Mouse (Mus musculus) liver, embryonic 14.5 days (tissue): ENCODE measurements at regions not wholly inside any gene's neighbourhood (a gene's known extent, or its start where the extent isn't known, plus 50 kb on each side); places are given as distances from the start of the nearest gene placed in this dataset.

Experiments
- ATAC-seq: fragments of 200-750 bp; cut with Nextera tagmentation; 2 replicates; pipeline ENCODE4 v1.8.0; 2017; ENCODE audit warnings: moderate number of reproducible peaks, mild to moderate bottlenecking, moderate library complexity; ENCODE audit not compliant: insufficient read depth
- DNase-seq, 3 experiments: peaks; one replicate each; pipeline ENCODE4 v3.0.0-alpha.2; 2012 to 2013; ENCODE audit warnings: low read depth in 3 of 3, low spot score in 3 of 3
- H3K27ac ChIP-seq: fragments of 300-500 bp; sonication (generic); 2 replicates; pipeline ENCODE4 v1.5.1; 2014; ENCODE audit warnings: moderate library complexity, mild to moderate bottlenecking, control low read depth, inconsistent platforms
- H3K27me3 ChIP-seq: fragments of 300-500 bp; sonication (generic); 2 replicates; pipeline ENCODE4 v1.6.1; 2014; ENCODE audit warnings: mild to moderate bottlenecking, low read length, moderate library complexity; ENCODE audit not compliant: control insufficient read depth, insufficient read depth
- H3K36me3 ChIP-seq: fragments of 300-500 bp; sonication (generic); replicated peaks from 2 replicates; pipeline ENCODE4 v1.6.1; 2014; ENCODE audit warnings: low read depth; ENCODE audit not compliant: control insufficient read depth, insufficient read depth
- H3K4me1 ChIP-seq, 2 experiments: fragments of 200-500 bp in 1 of 2; fragments of 300-500 bp in 1 of 2; sonication (generic) in 1 of 2; replicated peaks; 2 replicates each; pipeline ENCODE4 v1.6.1; 2012 to 2014; ENCODE audit warnings: antibody characterized with exemption in 1 of 2, inconsistent platforms in 1 of 2, low read length in 1 of 2; ENCODE audit not compliant: control insufficient read depth in 2 of 2, insufficient read depth in 2 of 2
- H3K4me2 ChIP-seq: fragments of 300-500 bp; sonication (generic); 2 replicates; pipeline ENCODE4 v1.6.1; 2014; ENCODE audit warnings: low read depth, mild to moderate bottlenecking, control low read depth, moderate library complexity
- H3K4me3 ChIP-seq, 2 experiments: fragments of 200-500 bp in 1 of 2; fragments of 300-500 bp in 1 of 2; sonication (generic) in 1 of 2; 2 replicates each; pipeline ENCODE4 v1.5.1; 2012 to 2014; ENCODE audit warnings: low read depth in 2 of 2, low read length in 2 of 2, mild to moderate bottlenecking in 2 of 2, control low read depth in 1 of 2, inconsistent platforms in 1 of 2, moderate library complexity in 1 of 2; ENCODE audit not compliant: insufficient read depth in 1 of 2
- H3K9ac ChIP-seq: fragments of 300-500 bp; sonication (generic); replicated peaks from 2 replicates; pipeline ENCODE4 v1.6.1; 2014; ENCODE audit warnings: mild to moderate bottlenecking, control low read depth, moderate library complexity
- H3K9me3 ChIP-seq: fragments of 300-500 bp; sonication (generic); 2 replicates; pipeline ENCODE4 v1.6.1; 2016; ENCODE audit warnings: low read length, mixed read lengths; ENCODE audit not compliant: control insufficient read depth
- CTCF ChIP-seq: IDR thresholded peaks from 2 replicates; pipeline ENCODE4 v1.5.1; 2016; ENCODE audit warnings: antibody characterized with exemption, low read depth, control low read depth
- EP300 ChIP-seq: IDR thresholded peaks from 2 replicates; pipeline ENCODE4 v1.6.1; 2016; ENCODE audit warnings: antibody characterized with exemption, low read depth
- WGBS: fragments of 180-500 bp; shearing (Covaris S2); extraction: QIAGEN DNeasy Blood & Tissue Kit; methylation state at CpG from one replicate; pipeline ENCODE4 v1.1.7; 2014; ENCODE audit not compliant: insufficient replicate concordance; 5-methylcytosine and 5-hydroxymethylcytosine counted together

DNA sequence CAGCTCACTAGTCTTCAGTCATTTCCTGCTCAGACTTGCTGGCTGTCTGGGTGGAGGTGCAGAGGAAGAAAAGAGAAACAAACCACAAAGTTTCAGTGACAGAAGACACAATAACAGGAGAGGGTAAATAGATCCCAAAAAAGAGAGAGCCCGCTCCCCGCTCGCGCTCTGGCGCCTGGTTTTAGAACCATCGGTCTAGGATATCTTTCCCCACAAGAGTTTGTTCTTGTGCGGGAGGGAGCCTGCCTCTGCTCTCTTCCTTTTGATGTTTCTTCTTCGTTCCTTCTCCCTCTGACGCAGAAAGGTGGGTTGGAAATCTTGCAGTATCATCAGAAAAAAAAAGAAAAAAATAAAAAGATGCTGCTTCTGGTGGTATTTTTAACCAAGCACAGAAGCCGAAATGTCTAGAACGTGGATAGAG lies 71.3 kb upstream of the Zfp217 start:
- Histone ChIP-seq H3K27me3 (no peaks in the 10 kb centered on the region), H3K9me3 (no peaks in the 10 kb centered on the region), H3K27ac (no peak overlapping the region), H3K4me3 (peak overlapping the region; percentile 48 to 60), H3K36me3 (no peaks in the 10 kb centered on the region), H3K9ac (peak overlapping the region; percentile 62), H3K4me2 (peak overlapping the region; percentile 76), H3K4me1 (peaks cover 26 to 37% of the 10 kb centered on the region in 2 experiments)
- ATAC-seq (no peak), DNase-seq (no peak)
- TF ChIP-seq EP300: no peak
- no peak for TF ChIP-seq CTCF
- WGBS: 3% methylated on average over 11 of the region's 11 CpGs

DNA sequence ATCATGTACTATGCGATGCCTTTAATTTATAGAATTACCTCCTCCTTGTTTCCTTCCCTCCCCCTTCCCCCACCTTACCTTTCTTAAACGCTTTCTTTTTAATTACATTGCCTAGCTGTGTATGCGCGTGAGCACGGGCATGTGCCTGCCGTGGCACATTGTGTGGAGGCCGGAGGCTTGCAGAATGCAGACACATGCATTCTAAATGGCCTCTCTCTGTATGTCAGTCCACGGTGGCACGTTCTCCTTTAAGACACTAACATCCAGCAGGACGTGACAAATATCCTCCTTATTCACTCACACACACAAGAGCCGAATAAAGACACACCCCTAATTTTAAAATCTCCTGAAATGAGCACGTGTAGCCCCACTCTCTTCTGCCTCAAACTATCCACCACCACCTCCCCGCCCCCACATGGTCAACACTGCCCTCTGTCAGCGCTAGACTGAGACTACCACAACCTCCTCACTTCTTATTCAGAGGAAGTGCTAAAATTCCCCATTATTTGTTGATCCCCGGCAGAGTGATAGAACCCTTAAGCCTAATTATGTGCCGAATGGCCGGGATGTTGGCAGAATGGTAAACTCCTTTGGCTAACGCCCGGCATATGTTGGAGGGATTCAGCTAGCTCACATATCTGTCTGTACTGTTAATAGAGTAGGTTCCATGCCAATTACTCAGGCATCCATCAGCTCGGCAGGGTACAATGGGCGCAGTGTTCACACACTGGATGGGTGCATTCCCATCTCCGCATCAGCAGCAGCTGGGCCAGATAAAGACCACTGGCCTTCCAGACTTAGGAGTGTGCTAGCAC lies 70.5 kb upstream of the Zfp217 start:
- Histone ChIP-seq H3K9me3 (no peaks in the 10 kb centered on the region), H3K27me3 (no peaks in the 10 kb centered on the region), H3K4me1 (peaks cover 26 to 36% of the 10 kb centered on the region in 2 experiments), H3K4me3 (peak overlapping the region; percentile 21 to 48), H3K9ac (0 out of 2 replicates have a peak overlapping the region, but pooled peaks have one; percentile 28), H3K27ac (no peak overlapping the region), H3K4me2 (peak overlapping the region; percentile 76), H3K36me3 (no peaks in the 10 kb centered on the region)
- 13% methylated on average over 22 of the region's 22 CpGs for WGBS
- peak; percentile 52 for ATAC-seq
- TF ChIP-seq CTCF (peak; percentile 60), EP300 (no peak)
- no peak for DNase-seq

DNA sequence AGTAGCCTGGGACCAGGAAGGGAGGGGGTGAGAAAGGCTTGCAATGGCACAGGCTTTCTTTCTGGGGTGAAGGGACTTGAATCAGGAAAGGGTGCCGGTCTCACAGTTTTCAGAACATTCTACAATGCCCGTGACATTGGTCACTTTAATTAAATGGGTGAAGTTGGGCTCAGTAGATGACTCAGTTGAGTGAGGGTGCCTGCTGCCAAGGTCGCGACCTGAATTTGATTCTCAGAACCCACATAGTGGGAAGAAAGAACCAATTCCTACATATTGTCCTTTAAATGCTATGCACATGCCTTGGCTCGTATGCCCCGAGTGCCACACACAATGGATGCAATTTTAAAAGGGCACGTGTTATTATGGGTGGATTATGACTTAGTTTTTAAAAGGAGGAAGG lies 68.4 kb upstream of the Zfp217 start:
- WGBS: 76% methylated on average over 7 of the region's 7 CpGs
- H3K4me3 ChIP-seq: no peak overlapping the region
- no peak for ATAC-seq

DNA sequence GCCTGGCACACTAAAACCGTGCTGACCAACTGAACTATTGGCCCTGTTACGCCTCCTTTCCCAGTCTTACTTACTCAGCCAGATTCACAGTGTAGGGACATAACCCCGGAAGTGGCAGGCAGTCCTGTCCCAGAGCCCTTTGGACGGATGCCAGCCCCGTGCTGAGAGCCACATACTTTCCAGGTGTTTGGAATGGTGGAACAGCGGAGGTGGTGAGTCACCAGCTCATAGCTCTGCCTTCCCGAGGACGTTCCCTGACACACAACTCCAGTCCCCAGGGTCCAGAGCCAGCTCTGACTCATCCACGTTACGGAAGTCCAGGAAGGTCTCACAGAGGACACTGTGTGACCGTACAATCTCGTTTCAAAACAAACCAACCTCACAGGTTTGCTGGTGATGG lies 61.2 kb upstream of the Zfp217 start:
- H3K36me3 ChIP-seq: no peaks in the 10 kb centered on the region
- no peak overlapping the region for H3K4me2 ChIP-seq
- no peak overlapping the region for H3K4me3 ChIP-seq
- H3K27me3 ChIP-seq: no peaks in the 10 kb centered on the region
- H3K27ac ChIP-seq: no peak overlapping the region
- TF ChIP-seq EP300 (no peak), CTCF (no peak)
- no peaks in the 10 kb centered on the region for H3K9me3 ChIP-seq
- WGBS: 73% methylated on average over 12 of the region's 12 CpGs
- ATAC-seq (no peak), DNase-seq (no peak)
- peaks cover 13 to 17% of the 10 kb centered on the region in 2 experiments for H3K4me1 ChIP-seq
- no peak overlapping the region for H3K9ac ChIP-seq

More for the DNA sequence above, 68.4 kb upstream of the Zfp217 start:
- H3K27me3 ChIP-seq: no peaks in the 10 kb centered on the region
- H3K9me3 ChIP-seq: no peaks in the 10 kb centered on the region
- no peak overlapping the region for H3K4me2 ChIP-seq
- H3K27ac ChIP-seq: no peak overlapping the region
- no peaks in the 10 kb centered on the region for H3K36me3 ChIP-seq
- TF ChIP-seq CTCF: no peak
- no peak for TF ChIP-seq EP300
- H3K4me1 ChIP-seq: peaks cover 15 to 21% of the 10 kb centered on the region in 2 experiments
- H3K9ac ChIP-seq: no peak overlapping the region
- no peak for DNase-seq

DNA sequence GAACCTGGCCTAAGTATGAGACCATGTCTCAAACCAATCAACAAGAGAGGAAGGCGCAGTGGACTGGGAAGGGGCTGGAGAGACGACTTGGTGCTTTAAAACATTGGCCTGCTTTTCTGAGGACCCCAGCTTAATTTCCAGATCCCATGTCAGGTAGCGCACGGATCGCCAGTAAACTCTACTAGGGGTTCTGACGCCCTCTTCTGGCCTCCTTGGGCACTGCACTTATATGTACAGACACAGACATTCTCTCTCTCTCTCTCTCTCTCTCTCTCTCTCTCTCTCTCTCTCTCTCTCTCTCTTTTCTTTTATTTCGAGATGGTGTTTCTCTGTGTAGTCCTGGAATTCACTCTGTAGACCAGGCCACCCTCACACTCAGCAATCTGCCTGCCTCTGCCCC lies 60.0 kb upstream of the Zfp217 start:
- H3K4me2 ChIP-seq: no peak overlapping the region
- no peak overlapping the region for H3K9ac ChIP-seq
- H3K4me3 ChIP-seq: no peak overlapping the region
- peaks cover 13 to 17% of the 10 kb centered on the region in 2 experiments for H3K4me1 ChIP-seq
- TF ChIP-seq EP300: no peak
- peak; percentile 70 for TF ChIP-seq CTCF
- no peak overlapping the region for H3K27ac ChIP-seq
- ATAC-seq (no peak), DNase-seq (no peak)
- no peaks in the 10 kb centered on the region for H3K36me3 ChIP-seq
- no peaks in the 10 kb centered on the region for H3K27me3 ChIP-seq
- no peaks in the 10 kb centered on the region for H3K9me3 ChIP-seq
- WGBS: 62% methylated on average over 7 of the region's 7 CpGs
